Mouse (Mus musculus) spleen, postnatal 10 days (tissue): ENCODE data around the gene Rnf135.
"Not testable (repeated sequence)": the region's sequence is repeated elsewhere in the genome, so short reads cannot be mapped to it uniquely, and the experiment has no call there.

Source experiments
- DNase-seq, 2 experiments: peaks; one replicate each; pipeline ENCODE4 v3.0.0; 2021 to 2022; ENCODE audit warnings: low spot score in 2 of 2

The Rnf135 gene

GRCm38 (mm10) chr11:80163362-80164116, 20.1 kb upstream of the Rnf135 start:
- DNase-seq = no peak

- no peak for DNase-seq
Observed at GRCm38 (mm10) chr11:80164224-80164623, 19.4 kb upstream of the Rnf135 start.

- DNase-seq = no peak
Observed at GRCm38 (mm10) chr11:80168121-80168520, 15.5 kb upstream of the Rnf135 start.

GRCm38 (mm10) chr11:80168611-80169249, 14.9 kb upstream of the Rnf135 start:
- peak in 1 of 2 experiments; percentile 19 for DNase-seq

- DNase-seq = no peak
Observed at GRCm38 (mm10) chr11:80169629-80170028, 14.0 kb upstream of the Rnf135 start.

GRCm38 (mm10) chr11:80170351-80170750, 13.3 kb upstream of the Rnf135 start:
- no peak for DNase-seq

- DNase-seq = no peak
Observed at GRCm38 (mm10) chr11:80171884-80172283, 11.8 kb upstream of the Rnf135 start.

- DNase-seq = no peak
Observed at GRCm38 (mm10) chr11:80173963-80174670, 9.5 kb upstream of the Rnf135 start.

- no peak for DNase-seq
Observed at GRCm38 (mm10) chr11:80176911-80177895, 6.4 kb upstream of the Rnf135 start.

- no peak for DNase-seq
Observed at GRCm38 (mm10) chr11:80178316-80178715, 5.3 kb upstream of the Rnf135 start.

GRCm38 (mm10) chr11:80181021-80181749, 2.5 kb upstream of the Rnf135 start:
- DNase-seq = no peak

GRCm38 (mm10) chr11:80183054-80183704, 472 bp upstream of the Rnf135 start:
- not testable (repeated sequence) for DNase-seq

GRCm38 (mm10) chr11:80184531-80185071, 950 bp downstream of the Rnf135 start:
- no peak for DNase-seq

GRCm38 (mm10) chr11:80185441-80185976, 1.9 kb downstream of the Rnf135 start:
- DNase-seq = not testable (repeated sequence)

- no peak for DNase-seq
Observed at GRCm38 (mm10) chr11:80190280-80190679, 6.6 kb downstream of the Rnf135 start.

- DNase-seq = peak in 1 of 2 experiments; percentile 34
Observed at GRCm38 (mm10) chr11:80193827-80194226, 10.2 kb downstream of the Rnf135 start.

GRCm38 (mm10) chr11:80196351-80196750, 12.7 kb downstream of the Rnf135 start:
- DNase-seq = no peak

GRCm38 (mm10) chr11:80199316-80199715, 15.7 kb downstream of the Rnf135 start:
- no peak for DNase-seq

- no peak for DNase-seq
Observed at GRCm38 (mm10) chr11:80199773-80200172, 16.1 kb downstream of the Rnf135 start.

GRCm38 (mm10) chr11:80200326-80200725, 16.7 kb downstream of the Rnf135 start:
- DNase-seq = peak in 1 of 2 experiments; percentile 62
